22 mouse cellular contexts compared by ENCODE assay signal in the genomic region with DNA sequence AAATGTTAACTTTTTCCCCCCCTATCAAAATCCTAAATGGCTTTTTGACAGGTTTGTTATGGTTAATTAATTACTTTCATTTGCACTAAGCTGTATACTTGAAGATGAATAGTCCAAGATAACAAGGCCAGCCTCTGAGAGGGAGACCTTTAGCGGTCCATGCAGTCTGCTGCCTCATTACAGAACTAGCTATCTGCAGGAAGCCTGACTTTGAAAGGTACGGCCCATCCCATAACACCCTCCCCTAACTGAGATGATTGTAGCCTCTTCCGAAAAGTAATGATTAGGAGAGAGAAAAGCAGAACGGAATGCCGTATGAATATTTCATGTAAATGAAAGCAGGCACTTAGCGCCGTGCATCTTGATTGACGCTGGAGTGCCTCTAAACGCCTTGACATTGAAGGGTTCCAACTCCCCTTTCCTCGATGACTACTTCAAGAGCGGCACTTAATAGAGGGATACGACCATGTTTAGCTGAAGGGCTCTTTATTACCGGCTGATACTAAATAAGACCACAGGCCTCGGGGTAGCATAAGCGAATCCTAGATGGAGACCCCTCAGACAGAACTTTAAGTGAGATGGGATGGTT.
A peak's percentile ranks its signal among the peaks of the same experiment; 100 is the strongest.
DNase-seq lines count a peak whose midpoint lies in the region; ATAC-seq and TF ChIP-seq lines count a peak whose summit lies in the region.
"Had no signal": no experiment of that assay in that cellular context is flagged by ENCODE, and none has a peak within 500 bp of the region (broad histone marks: within the 10 kb centered on the region; RNA-seq: fewer than 3 reads in every experiment).

No protein-coding gene starts in this region.

- H3K9ac ChIP-seq in heart, embryonic 13.5 days: no peak overlapping the region
- H3K9ac ChIP-seq in midbrain, embryonic 13.5 days (replicated peaks): no peak overlapping the region
- no peak overlapping the region for H3K9ac ChIP-seq in midbrain, embryonic 11.5 days (ENCODE audit: low read length)
- H3K9ac ChIP-seq in forebrain, embryonic 16.5 days (replicated peaks; ENCODE audit: low read depth, low read length): no peak overlapping the region
- no peak overlapping the region for H3K9ac ChIP-seq in intestine, postnatal 0 days (ENCODE audit: low read depth, low read length)
- H3K9ac ChIP-seq: intestine, embryonic 15.5 days; liver, postnatal 0 days; midbrain, embryonic 12.5 days had no signal

- TF ChIP-seq POLR2A in brain, embryonic 14.5 days (IDR thresholded peaks at IDR 0.05; ENCODE audit: borderline replicate concordance, extremely low read depth, insufficient read depth, insufficient read length, poor library complexity, severe bottlenecking): no peak

- no peaks in the 10 kb centered on the region for H3K9me3 ChIP-seq in heart, embryonic 13.5 days
- H3K9me3 ChIP-seq in midbrain, embryonic 13.5 days: no peaks in the 10 kb centered on the region
- H3K9me3 ChIP-seq in midbrain, embryonic 11.5 days (ENCODE audit: control insufficient read depth, low read length): no peaks in the 10 kb centered on the region
- no peaks in the 10 kb centered on the region for H3K9me3 ChIP-seq in forebrain, embryonic 16.5 days (ENCODE audit: control insufficient read depth, low read length)
- no peaks in the 10 kb centered on the region for H3K9me3 ChIP-seq in intestine, postnatal 0 days (ENCODE audit: control insufficient read depth)
- H3K9me3 ChIP-seq: intestine, embryonic 15.5 days; midbrain, embryonic 12.5 days had no signal

- TF ChIP-seq CTCF in brain, embryonic 14.5 days (IDR thresholded peaks at IDR 0.05; ENCODE audit: borderline replicate concordance, extremely low read depth, insufficient read depth, insufficient read length): no peak
- TF ChIP-seq CTCF in intestine, postnatal 0 days (IDR thresholded peaks at IDR 0.05; ENCODE audit: low read depth): no peak

- peaks cover 46% of the 10 kb centered on the region for H3K27me3 ChIP-seq in heart, embryonic 13.5 days (replicated peaks)
- no peaks in the 10 kb centered on the region for H3K27me3 ChIP-seq in midbrain, embryonic 13.5 days
- no peaks in the 10 kb centered on the region for H3K27me3 ChIP-seq in midbrain, embryonic 11.5 days (ENCODE audit: control insufficient read depth, insufficient read depth, low read length)
- H3K27me3 ChIP-seq in forebrain, embryonic 16.5 days (replicated peaks; ENCODE audit: control insufficient read depth, insufficient read depth, low read length): no peaks in the 10 kb centered on the region
- H3K27me3 ChIP-seq in intestine, postnatal 0 days (replicated peaks; ENCODE audit: control insufficient read depth, insufficient read depth, low read length): no peaks in the 10 kb centered on the region
- H3K27me3 ChIP-seq: intestine, embryonic 15.5 days; midbrain, embryonic 12.5 days had no signal

- H3K4me3 ChIP-seq in heart, embryonic 13.5 days: peak overlapping the region; percentile 5; the same call in 1 of the 2 replicates
- H3K4me3 ChIP-seq in midbrain, embryonic 13.5 days (replicated peaks): no peak overlapping the region
- no peak overlapping the region for H3K4me3 ChIP-seq in midbrain, embryonic 11.5 days (ENCODE audit: low read depth, low read length)
- no peak overlapping the region for H3K4me3 ChIP-seq in forebrain, embryonic 16.5 days (replicated peaks; ENCODE audit: low read length)
- no peak overlapping the region for H3K4me3 ChIP-seq in intestine, postnatal 0 days (ENCODE audit: low read depth, low read length)
- H3K4me3 ChIP-seq: intestine, embryonic 15.5 days; midbrain, embryonic 12.5 days had no signal

- H3K4me2 ChIP-seq in heart, embryonic 13.5 days: peak overlapping the region; percentile 53
- no peak overlapping the region for H3K4me2 ChIP-seq in midbrain, embryonic 13.5 days (replicated peaks)
- H3K4me2 ChIP-seq in midbrain, embryonic 11.5 days: no peak overlapping the region
- no peak overlapping the region for H3K4me2 ChIP-seq in forebrain, embryonic 16.5 days (ENCODE audit: low read length)
- H3K4me2 ChIP-seq in intestine, postnatal 0 days (replicated peaks; ENCODE audit: low read depth): no peak overlapping the region
- H3K4me2 ChIP-seq: intestine, embryonic 15.5 days; liver, embryonic 11.5 days; midbrain, embryonic 12.5 days had no signal

- 40% methylated on average over 15 of the region's 15 CpGs for WGBS in heart, embryonic 13.5 days
- WGBS in midbrain, embryonic 13.5 days: 55% methylated on average over 15 of the region's 15 CpGs
- WGBS in midbrain, embryonic 11.5 days: 81% methylated on average over 15 of the region's 15 CpGs
- WGBS in forebrain, embryonic 16.5 days: 30% methylated on average over 15 of the region's 15 CpGs
- WGBS in intestine, postnatal 0 days: 72% methylated on average over 15 of the region's 15 CpGs

- no peaks in the 10 kb centered on the region for H3K36me3 ChIP-seq in heart, embryonic 13.5 days
- no peaks in the 10 kb centered on the region for H3K36me3 ChIP-seq in midbrain, embryonic 13.5 days
- H3K36me3 ChIP-seq in midbrain, embryonic 11.5 days (ENCODE audit: control insufficient read depth, insufficient read depth, low read length): no peaks in the 10 kb centered on the region
- H3K36me3 ChIP-seq in forebrain, embryonic 16.5 days (ENCODE audit: control insufficient read depth, insufficient read depth): no peaks in the 10 kb centered on the region
- no peaks in the 10 kb centered on the region for H3K36me3 ChIP-seq in intestine, postnatal 0 days (ENCODE audit: control insufficient read depth, insufficient read depth)
- H3K36me3 ChIP-seq: intestine, embryonic 15.5 days; midbrain, embryonic 12.5 days had no signal

- H3K4me1 ChIP-seq in heart, embryonic 13.5 days: peaks cover 7% of the 10 kb centered on the region
- 0 out of 2 replicates have a peak, but pooled peaks cover 4% of the 10 kb centered on the region for H3K4me1 ChIP-seq in midbrain, embryonic 13.5 days (replicated peaks)
- no peaks in the 10 kb centered on the region for H3K4me1 ChIP-seq in midbrain, embryonic 11.5 days (ENCODE audit: control insufficient read depth, insufficient read depth, low read length)
- peaks cover 10% of the 10 kb centered on the region for H3K4me1 ChIP-seq in forebrain, embryonic 16.5 days (replicated peaks; ENCODE audit: control insufficient read depth, insufficient read depth, low read length)
- H3K4me1 ChIP-seq in intestine, postnatal 0 days (replicated peaks; ENCODE audit: control insufficient read depth, insufficient read depth, low read length): no peaks in the 10 kb centered on the region
- H3K4me1 ChIP-seq: intestine, embryonic 15.5 days; midbrain, embryonic 12.5 days had no signal

- DNase-seq in heart, postnatal 4 days: no peak
- no peak for DNase-seq in midbrain, embryonic 11.5 days (ENCODE audit: low spot score, missing footprints)
- peak; percentile 81 for DNase-seq in brain, embryonic 14.5 days (ENCODE audit: low read depth)
- no peak for DNase-seq in adrenal gland, postnatal 25 days
- DNase-seq: adrenal gland, adult 2 months; cerebellum, adult 18-20 months; kidney, postnatal 14 days; liver, postnatal 0 days; right cerebral cortex, postnatal 14 days; thymus, adult 2 months; thymus, postnatal 4 days had no signal

- no peak overlapping the region for H3K27ac ChIP-seq in heart, embryonic 13.5 days (replicated peaks)
- no peak overlapping the region for H3K27ac ChIP-seq in midbrain, embryonic 13.5 days
- H3K27ac ChIP-seq in midbrain, embryonic 11.5 days (ENCODE audit: low read depth, low read length): no peak overlapping the region
- H3K27ac ChIP-seq in forebrain, embryonic 16.5 days (ENCODE audit: low read length): peak overlapping the region; percentile 8; the same call in 1 of the 2 replicates
- H3K27ac ChIP-seq in intestine, postnatal 0 days (ENCODE audit: low read depth, low read length): no peak overlapping the region
- H3K27ac ChIP-seq: intestine, embryonic 15.5 days; macrophage; midbrain, embryonic 12.5 days; stomach, postnatal 0 days had no signal

- no peak for ATAC-seq in heart, embryonic 13.5 days (ENCODE audit: extremely low read depth, insufficient number of reproducible peaks, low FRiP score, low TSS enrichment)
- peak; percentile 60; the same call in 1 of the 2 replicates for ATAC-seq in midbrain, embryonic 13.5 days
- ATAC-seq in midbrain, embryonic 11.5 days (ENCODE audit: low FRiP score): no peak
- ATAC-seq in forebrain, embryonic 16.5 days: peak; percentile 80
- ATAC-seq in intestine, postnatal 0 days: no peak
- ATAC-seq: hindbrain, embryonic 16.5 days; intestine, embryonic 15.5 days; liver, postnatal 0 days; lung, postnatal 0 days had no signal

Comparison
In these comparisons a context has a peak if more than half of its experiments do, and no peak if none do; other contexts are left out.
1. ATAC-seq: peak in midbrain, embryonic 13.5 days (single experiment) and forebrain, embryonic 16.5 days (single experiment); none in heart, embryonic 13.5 days (single experiment), midbrain, embryonic 11.5 days (single experiment) and intestine, postnatal 0 days (single experiment).